Mouse (Mus musculus) forebrain, embryonic 13.5 days (tissue): ENCODE data around the gene Sdk2. TPM values are rescaled to one million over a fixed set of nuclear protein-coding genes. Genes with fewer than 3 reads are reported as not detected.
A peak's percentile ranks its signal among the peaks of the same experiment; 100 is the strongest.

Experiments used
- ATAC-seq: fragments of 200-750 bp; cut with Nextera tagmentation; 2 replicates; pipeline ENCODE4 v1.8.0; 2017
- H3K27ac ChIP-seq: fragments of 300-500 bp; sonication (generic); 2 replicates; pipeline ENCODE4 v1.5.1; 2015; ENCODE audit warnings: inconsistent platforms, mild to moderate bottlenecking, moderate library complexity
- H3K27me3 ChIP-seq: fragments of 300-500 bp; sonication (generic); 2 replicates; pipeline ENCODE4 v1.6.1; 2015; ENCODE audit warnings: mild to moderate bottlenecking, inconsistent platforms
- H3K36me3 ChIP-seq: fragments of 300-500 bp; sonication (generic); 2 replicates; pipeline ENCODE4 v1.6.1; 2015; ENCODE audit warnings: mild to moderate bottlenecking, inconsistent platforms; ENCODE audit not compliant: poor library complexity, severe bottlenecking
- H3K4me1 ChIP-seq: fragments of 300-500 bp; sonication (generic); 2 replicates; pipeline ENCODE4 v1.6.1; 2015; ENCODE audit warnings: inconsistent platforms
- H3K4me2 ChIP-seq: fragments of 300-500 bp; sonication (generic); 2 replicates; pipeline ENCODE4 v1.6.1; 2015; ENCODE audit warnings: inconsistent platforms, mild to moderate bottlenecking, moderate library complexity
- H3K4me3 ChIP-seq: fragments of 300-500 bp; sonication (generic); 2 replicates; pipeline ENCODE4 v1.5.1; 2015; ENCODE audit warnings: mild to moderate bottlenecking, inconsistent platforms
- H3K9ac ChIP-seq: fragments of 300-500 bp; sonication (generic); 2 replicates; pipeline ENCODE4 v1.6.1; 2015; ENCODE audit warnings: mild to moderate bottlenecking, inconsistent platforms
- H3K9me3 ChIP-seq: fragments of 300-500 bp; sonication (generic); replicated peaks from 2 replicates; pipeline ENCODE4 v1.6.1; 2016; ENCODE audit warnings: inconsistent platforms
- WGBS: fragments of 180-500 bp; shearing (Covaris S2); methylation state at CpG from one replicate; pipeline ENCODE4 v1.1.7; 2015; 5-methylcytosine and 5-hydroxymethylcytosine counted together
- polyA plus RNA-seq: library from polyadenylated mRNA; unstranded; fragments of >200 nt; fragmentation: Nextera tagmentation; extraction: Ambion mirVana; gene quantifications from 2 replicates; pipeline ENCODE4 v1.2.1, GENCODE M21; 2015

The Sdk2 gene
- polyA plus RNA-seq, 1 experiment from 2014 or later = 1.6 TPM

- no peak for ATAC-seq
- H3K36me3 ChIP-seq = no peaks in the 10 kb centered on the region
- no peak overlapping the region for H3K9ac ChIP-seq
- H3K4me1 ChIP-seq = no peaks in the 10 kb centered on the region
- H3K27me3 ChIP-seq = no peaks in the 10 kb centered on the region
- no peak overlapping the region for H3K27ac ChIP-seq
- no peak overlapping the region for H3K4me2 ChIP-seq
- H3K9me3 ChIP-seq = peaks cover 35% of the 10 kb centered on the region
- 89% methylated on average over 3 of the region's 3 CpGs for WGBS
- no peak overlapping the region for H3K4me3 ChIP-seq
Observed at GRCm38 (mm10) chr11:113962751-113963150, 104.1 kb downstream of the Sdk2 start.

GRCm38 (mm10) chr11:113951616-113951988, 115.2 kb downstream of the Sdk2 start:
- peaks cover 8% of the 10 kb centered on the region; the same call in 1 of the 2 replicates for H3K27me3 ChIP-seq
- H3K4me3 ChIP-seq = no peak overlapping the region
- H3K4me1 ChIP-seq = peaks cover 29% of the 10 kb centered on the region
- H3K27ac ChIP-seq = no peak overlapping the region
- no peaks in the 10 kb centered on the region for H3K36me3 ChIP-seq
- peak; percentile 75 for ATAC-seq
- peak overlapping the region; percentile 30; the same call in 1 of the 2 replicates for H3K4me2 ChIP-seq
- H3K9me3 ChIP-seq = no peaks in the 10 kb centered on the region
- 18% methylated on average over 15 of the region's 15 CpGs for WGBS
- peak overlapping the region; percentile 30; the same call in 1 of the 2 replicates for H3K9ac ChIP-seq

- H3K9me3 ChIP-seq = no peaks in the 10 kb centered on the region
- H3K4me1 ChIP-seq = peaks cover 33% of the 10 kb centered on the region
- H3K36me3 ChIP-seq = no peaks in the 10 kb centered on the region
- peaks cover 8% of the 10 kb centered on the region; the same call in 1 of the 2 replicates for H3K27me3 ChIP-seq
- peak; percentile 74 for ATAC-seq
- peak overlapping the region; percentile 30; the same call in 1 of the 2 replicates for H3K9ac ChIP-seq
- no peak overlapping the region for H3K4me3 ChIP-seq
- H3K4me2 ChIP-seq = peak overlapping the region; percentile 30; the same call in 1 of the 2 replicates
- 26% methylated on average over 7 of the region's 7 CpGs for WGBS
- peak overlapping the region; percentile 35; the same call in 1 of the 2 replicates for H3K27ac ChIP-seq
Observed at GRCm38 (mm10) chr11:113950904-113951615, 115.8 kb downstream of the Sdk2 start.

- peaks cover 12% of the 10 kb centered on the region; the same call in 1 of the 2 replicates for H3K27me3 ChIP-seq
- ATAC-seq = no peak
- no peak overlapping the region for H3K4me3 ChIP-seq
- 85% methylated on average over 8 of the region's 8 CpGs for WGBS
- no peak overlapping the region for H3K9ac ChIP-seq
- H3K4me2 ChIP-seq = no peak overlapping the region
- H3K9me3 ChIP-seq = no peaks in the 10 kb centered on the region
- no peak overlapping the region for H3K27ac ChIP-seq
- H3K36me3 ChIP-seq = no peaks in the 10 kb centered on the region
- peaks cover 42% of the 10 kb centered on the region for H3K4me1 ChIP-seq
Observed at GRCm38 (mm10) chr11:113948676-113949075, 118.2 kb downstream of the Sdk2 start.

- no peak overlapping the region for H3K4me2 ChIP-seq
- peaks cover 4% of the 10 kb centered on the region; the same call in 1 of the 2 replicates for H3K27me3 ChIP-seq
- H3K27ac ChIP-seq = no peak overlapping the region
- no peaks in the 10 kb centered on the region for H3K36me3 ChIP-seq
- no peak for ATAC-seq
- no peak overlapping the region for H3K9ac ChIP-seq
- no peak overlapping the region for H3K4me3 ChIP-seq
- 52% methylated on average over 9 of the region's 9 CpGs for WGBS
- H3K4me1 ChIP-seq = peaks cover 23% of the 10 kb centered on the region
- H3K9me3 ChIP-seq = no peaks in the 10 kb centered on the region
Observed at GRCm38 (mm10) chr11:113942101-113942735, 124.6 kb downstream of the Sdk2 start.

GRCm38 (mm10) chr11:113933678-113934077, 133.2 kb downstream of the Sdk2 start:
- no peaks in the 10 kb centered on the region for H3K9me3 ChIP-seq
- peaks cover 48% of the 10 kb centered on the region for H3K4me1 ChIP-seq
- ATAC-seq = no peak
- H3K4me2 ChIP-seq = no peak overlapping the region
- H3K4me3 ChIP-seq = no peak overlapping the region
- 34% methylated on average over 9 of the region's 9 CpGs for WGBS
- H3K27ac ChIP-seq = no peak overlapping the region
- no peak overlapping the region for H3K9ac ChIP-seq
- H3K36me3 ChIP-seq = no peaks in the 10 kb centered on the region
- no peaks in the 10 kb centered on the region for H3K27me3 ChIP-seq

GRCm38 (mm10) chr11:113932909-113933308, 133.9 kb downstream of the Sdk2 start:
- Histone ChIP-seq H3K36me3 (no peaks in the 10 kb centered on the region), H3K9ac (no peak overlapping the region), H3K9me3 (no peaks in the 10 kb centered on the region), H3K4me2 (no peak overlapping the region), H3K4me3 (no peak overlapping the region), H3K4me1 (peaks cover 55% of the 10 kb centered on the region), H3K27me3 (no peaks in the 10 kb centered on the region), H3K27ac (no peak overlapping the region)
- no peak for ATAC-seq
- WGBS = 73% methylated on average over 7 of the region's 7 CpGs

GRCm38 (mm10) chr11:113931701-113932100, 135.1 kb downstream of the Sdk2 start:
- 20% methylated on average over 4 of the region's 4 CpGs for WGBS

GRCm38 (mm10) chr11:113930112-113930511, 136.7 kb downstream of the Sdk2 start:
- H3K9ac ChIP-seq = no peak overlapping the region
- no peaks in the 10 kb centered on the region for H3K36me3 ChIP-seq
- no peaks in the 10 kb centered on the region for H3K27me3 ChIP-seq
- no peak overlapping the region for H3K27ac ChIP-seq
- H3K4me3 ChIP-seq = no peak overlapping the region
- H3K9me3 ChIP-seq = no peaks in the 10 kb centered on the region
- peaks cover 60% of the 10 kb centered on the region for H3K4me1 ChIP-seq
- no peak for ATAC-seq
- H3K4me2 ChIP-seq = no peak overlapping the region
- WGBS = 87% methylated on average over 11 of the region's 11 CpGs

More at GRCm38 (mm10) chr11:113931701-113932100, 135.1 kb downstream of the Sdk2 start:
- Histone ChIP-seq H3K4me1 (peaks cover 66% of the 10 kb centered on the region), H3K9me3 (no peaks in the 10 kb centered on the region), H3K27ac (0 out of 2 replicates have a peak overlapping the region, but pooled peaks have one; percentile 20), H3K36me3 (no peaks in the 10 kb centered on the region), H3K27me3 (no peaks in the 10 kb centered on the region), H3K4me3 (no peak overlapping the region), H3K4me2 (no peak overlapping the region), H3K9ac (no peak overlapping the region)
- ATAC-seq = no peak

GRCm38 (mm10) chr11:113928831-113929230, 138.0 kb downstream of the Sdk2 start:
- H3K36me3 ChIP-seq = no peaks in the 10 kb centered on the region
- no peak overlapping the region for H3K4me3 ChIP-seq
- H3K27me3 ChIP-seq = no peaks in the 10 kb centered on the region
- no peak for ATAC-seq
- peaks cover 52% of the 10 kb centered on the region for H3K4me1 ChIP-seq
- no peaks in the 10 kb centered on the region for H3K9me3 ChIP-seq
- no peak overlapping the region for H3K9ac ChIP-seq
- H3K4me2 ChIP-seq = no peak overlapping the region
- peak overlapping the region; percentile 48; the same call in 1 of the 2 replicates for H3K27ac ChIP-seq
- 68% methylated on average over 2 of the region's 2 CpGs for WGBS

- Histone ChIP-seq H3K4me3 (no peak overlapping the region), H3K9me3 (no peaks in the 10 kb centered on the region), H3K9ac (no peak overlapping the region), H3K27me3 (no peaks in the 10 kb centered on the region), H3K36me3 (no peaks in the 10 kb centered on the region), H3K4me2 (no peak overlapping the region), H3K4me1 (peaks cover 52% of the 10 kb centered on the region), H3K27ac (peak overlapping the region; percentile 48)
- WGBS = 72% methylated on average over 9 of the region's 9 CpGs
- peak; percentile 73 for ATAC-seq
Observed at GRCm38 (mm10) chr11:113928291-113928690, 138.6 kb downstream of the Sdk2 start.

GRCm38 (mm10) chr11:113927826-113928225, 139.0 kb downstream of the Sdk2 start:
- Histone ChIP-seq H3K4me2 (no peak overlapping the region), H3K4me1 (peaks cover 53% of the 10 kb centered on the region), H3K9me3 (no peaks in the 10 kb centered on the region), H3K9ac (no peak overlapping the region), H3K36me3 (no peaks in the 10 kb centered on the region), H3K4me3 (no peak overlapping the region), H3K27ac (no peak overlapping the region; the same call in 1 of the 2 replicates), H3K27me3 (no peaks in the 10 kb centered on the region)
- WGBS = 73% methylated on average over 3 of the region's 3 CpGs
- no peak for ATAC-seq
